Mouse (Mus musculus): ENCODE measurements around the gene Mybpc2.
A peak's percentile ranks its signal among the peaks of the same experiment; 100 is the strongest.

Mybpc2 gene

DNA sequence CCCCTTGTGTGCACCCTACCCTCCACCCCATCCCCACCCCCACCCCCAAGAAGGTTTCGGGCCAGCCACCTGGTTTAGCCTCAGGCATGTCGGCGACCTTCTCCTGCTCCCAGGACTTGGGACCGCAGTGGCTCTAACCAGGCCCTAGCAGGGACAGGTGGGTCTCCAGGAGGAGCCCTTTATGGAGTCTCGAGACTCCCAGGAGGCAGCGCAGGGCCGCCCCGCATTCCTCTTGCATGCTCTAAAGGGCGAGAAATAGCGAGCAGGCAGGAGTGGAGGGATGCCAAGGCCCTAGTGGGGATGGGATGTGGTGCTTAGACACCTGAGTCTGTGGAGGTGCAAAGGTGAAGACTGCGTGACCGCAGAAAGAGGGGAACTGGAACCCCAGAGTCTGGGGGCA lies at the start of gene Mybpc2:
Mybpc2 (minus strand) TSS at position 155 of the 400 bp plus-strand sequence.
- no peak for DNase-seq (ENCODE audit: low spot score in 2 of 2)

GRCm38 (mm10) chr7:44572956-44573484 lies 48.6 kb upstream of the Mybpc2 start:
- no peak for DNase-seq (ENCODE audit: low spot score in 2 of 2)

- DNase-seq (ENCODE audit: low spot score in 2 of 2) = no peak
Measured at GRCm38 (mm10) chr7:44572213-44572701, 47.8 kb upstream of the Mybpc2 start, which contains the start of gene Napsa. TSS of gene Napsa (plus strand) at chr7:44572380.

DNA sequence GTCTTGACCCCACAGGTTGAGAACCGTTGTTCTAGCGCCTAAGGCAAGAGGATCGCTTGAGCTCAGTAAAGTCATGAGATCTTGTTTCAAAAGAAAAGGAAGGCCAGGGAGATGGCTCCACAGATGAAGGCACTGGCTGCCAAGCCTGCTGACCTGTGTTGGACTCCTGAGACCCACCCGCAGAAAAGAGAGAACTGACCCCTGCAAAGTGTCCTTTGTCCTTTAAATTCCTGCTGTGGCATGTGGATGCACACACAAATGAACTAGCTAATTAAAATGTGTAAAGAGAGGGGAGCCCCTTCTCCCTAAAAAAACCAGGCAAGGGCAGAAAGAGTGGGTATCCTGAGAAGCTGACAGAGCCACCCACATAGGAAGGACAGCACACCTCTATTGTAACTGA lies 47.4 kb upstream of the Mybpc2 start:
- DNase-seq (ENCODE audit: low spot score in 2 of 2) = no peak

GRCm38 (mm10) chr7:44570989-44571388 lies 46.5 kb upstream of the Mybpc2 start:
- DNase-seq (ENCODE audit: low spot score in 2 of 2) = no peak

DNA sequence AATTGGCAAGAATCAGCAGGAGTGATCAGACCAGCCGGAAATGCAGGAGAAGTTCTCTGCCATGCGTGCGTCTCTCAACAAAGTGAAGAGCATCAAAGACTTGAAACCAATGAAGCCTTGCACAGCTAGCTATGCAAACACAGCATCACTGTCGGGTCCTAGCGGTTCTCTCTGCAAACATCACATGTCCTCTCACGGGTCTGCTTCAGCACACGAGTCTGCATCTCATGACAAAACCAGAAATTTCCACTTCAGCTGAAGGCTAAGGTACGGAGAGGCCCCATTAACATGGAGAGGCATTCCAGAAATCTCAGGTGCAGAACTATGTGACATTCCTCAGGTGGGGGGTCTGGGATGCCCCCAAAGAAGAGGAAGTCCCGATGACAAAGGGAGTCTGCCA lies 44.3 kb upstream of the Mybpc2 start:
- DNase-seq (ENCODE audit: low spot score in 2 of 2) = no peak

DNA sequence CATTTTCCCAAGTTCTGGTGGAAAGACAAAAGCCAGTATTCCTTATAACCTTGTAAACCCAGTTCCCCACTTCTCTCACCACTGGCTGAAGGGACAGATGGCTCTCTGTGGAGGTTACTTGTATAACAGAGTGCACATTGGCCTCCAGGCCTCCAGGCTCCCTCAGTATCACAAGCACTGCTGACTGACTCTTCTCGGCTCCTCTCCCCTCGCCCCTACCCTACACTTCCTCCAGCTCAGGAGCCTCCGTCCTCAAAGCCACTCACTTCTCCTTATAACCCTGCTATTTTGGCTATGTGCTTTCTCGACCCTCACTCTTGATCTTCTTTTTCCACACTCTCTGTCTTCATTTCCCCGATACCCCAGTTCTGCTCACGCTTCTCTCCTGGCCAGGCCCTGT lies 41.0 kb upstream of the Mybpc2 start:
- DNase-seq (ENCODE audit: low spot score in 2 of 2) = no peak

GRCm38 (mm10) chr7:44564486-44564885 lies 40.0 kb upstream of the Mybpc2 start:
- no peak for DNase-seq (ENCODE audit: low spot score in 2 of 2)

DNA sequence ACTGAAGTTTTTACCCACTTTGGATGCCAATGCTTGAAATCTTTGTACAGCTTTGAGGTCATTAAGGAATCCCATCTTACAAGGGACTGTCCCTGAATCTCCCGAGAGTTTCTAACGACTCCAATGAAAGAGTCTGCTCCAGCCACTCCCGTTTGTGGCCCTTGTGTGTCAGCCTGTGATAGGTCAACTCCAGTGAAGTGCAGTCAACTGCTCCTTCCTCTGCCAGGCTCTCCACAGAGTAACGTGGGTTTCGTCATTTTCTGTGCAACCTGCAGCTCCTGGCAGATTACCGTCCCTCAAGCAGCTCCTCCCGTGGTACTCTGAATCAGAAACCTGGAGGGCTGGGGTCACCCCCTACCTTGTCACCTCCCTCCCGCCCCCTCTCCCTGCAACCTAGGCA lies 38.8 kb upstream of the Mybpc2 start:
- no peak for DNase-seq (ENCODE audit: low spot score in 2 of 2)

- peak in 1 of 2 experiments; percentile 82 for DNase-seq (ENCODE audit: low spot score in 2 of 2)
Measured at GRCm38 (mm10) chr7:44560435-44561400, 36.3 kb upstream of the Mybpc2 start.

DNA sequence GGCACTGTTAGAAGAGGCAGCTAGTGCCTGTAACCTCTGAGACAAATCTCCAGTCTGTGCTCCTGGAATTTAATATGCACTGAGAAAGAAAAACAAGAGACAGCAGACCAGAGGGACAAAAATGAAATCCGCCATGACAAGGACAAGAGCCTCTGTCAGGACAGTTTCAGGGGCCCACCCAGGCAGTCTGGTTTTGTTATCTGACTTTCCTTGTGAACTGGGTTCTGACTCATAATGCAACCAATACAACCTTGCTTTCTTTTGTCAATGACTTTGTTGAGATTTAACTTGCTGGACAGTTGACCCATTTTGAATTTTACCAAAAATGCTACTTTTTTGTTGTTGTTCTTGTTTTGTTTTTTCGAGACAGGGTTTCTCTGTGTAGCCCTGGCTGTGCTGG lies 33.2 kb upstream of the Mybpc2 start:
- DNase-seq (ENCODE audit: low spot score in 2 of 2) = no peak

GRCm38 (mm10) chr7:44553826-44554225 lies 29.4 kb upstream of the Mybpc2 start, which contains the start of gene Nr1h2:
TSS of gene Nr1h2 (minus strand) at chr7:44553951.
- peak; percentile 79 to 96 for DNase-seq (ENCODE audit: low spot score in 2 of 2)

GRCm38 (mm10) chr7:44553196-44553764 lies 28.8 kb upstream of the Mybpc2 start:
- peak in 1 of 2 experiments; percentile 51 for DNase-seq (ENCODE audit: low spot score in 2 of 2)

- DNase-seq (ENCODE audit: low spot score in 2 of 2) = no peak
Measured at GRCm38 (mm10) chr7:44552141-44552908, 27.9 kb upstream of the Mybpc2 start.

- DNase-seq (ENCODE audit: low spot score in 2 of 2) = no peak
Measured at GRCm38 (mm10) chr7:44551731-44552130, 27.3 kb upstream of the Mybpc2 start.

DNA sequence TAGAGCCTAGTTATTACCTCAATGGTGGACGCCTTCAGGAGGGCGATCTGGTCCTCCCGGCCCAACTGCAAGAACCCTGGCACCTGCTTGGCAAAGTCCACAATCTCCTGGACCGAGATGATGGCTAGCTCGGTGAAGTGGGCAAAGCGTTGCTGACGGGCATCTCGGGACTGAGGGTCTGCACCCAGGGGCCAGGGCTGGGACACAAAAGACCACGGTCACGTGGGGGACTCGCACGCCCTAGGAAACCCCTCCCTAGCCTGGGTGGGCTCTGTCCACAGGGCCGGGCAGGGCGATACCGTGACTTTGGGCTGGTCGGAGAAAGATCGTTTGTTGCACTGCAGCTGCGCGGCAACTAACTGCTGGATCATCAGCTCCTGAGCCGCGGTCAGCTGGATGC lies 26.8 kb upstream of the Mybpc2 start:
- no peak for DNase-seq (ENCODE audit: low spot score in 2 of 2)

DNA sequence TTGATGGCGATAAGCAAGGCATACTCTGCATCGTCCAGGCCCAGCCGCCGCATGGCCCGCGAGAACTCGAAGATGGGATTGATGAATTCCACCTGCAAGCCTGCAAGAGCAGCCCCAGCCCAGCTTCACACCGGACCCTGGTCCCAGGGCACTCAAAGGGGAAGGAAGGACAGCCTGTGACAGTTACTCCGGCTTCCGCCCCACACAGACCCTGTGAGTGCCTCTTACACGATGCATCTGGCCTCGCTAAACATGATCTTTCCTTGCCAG lies 25.9 kb upstream of the Mybpc2 start:
- no peak for DNase-seq (ENCODE audit: low spot score in 2 of 2)

DNA sequence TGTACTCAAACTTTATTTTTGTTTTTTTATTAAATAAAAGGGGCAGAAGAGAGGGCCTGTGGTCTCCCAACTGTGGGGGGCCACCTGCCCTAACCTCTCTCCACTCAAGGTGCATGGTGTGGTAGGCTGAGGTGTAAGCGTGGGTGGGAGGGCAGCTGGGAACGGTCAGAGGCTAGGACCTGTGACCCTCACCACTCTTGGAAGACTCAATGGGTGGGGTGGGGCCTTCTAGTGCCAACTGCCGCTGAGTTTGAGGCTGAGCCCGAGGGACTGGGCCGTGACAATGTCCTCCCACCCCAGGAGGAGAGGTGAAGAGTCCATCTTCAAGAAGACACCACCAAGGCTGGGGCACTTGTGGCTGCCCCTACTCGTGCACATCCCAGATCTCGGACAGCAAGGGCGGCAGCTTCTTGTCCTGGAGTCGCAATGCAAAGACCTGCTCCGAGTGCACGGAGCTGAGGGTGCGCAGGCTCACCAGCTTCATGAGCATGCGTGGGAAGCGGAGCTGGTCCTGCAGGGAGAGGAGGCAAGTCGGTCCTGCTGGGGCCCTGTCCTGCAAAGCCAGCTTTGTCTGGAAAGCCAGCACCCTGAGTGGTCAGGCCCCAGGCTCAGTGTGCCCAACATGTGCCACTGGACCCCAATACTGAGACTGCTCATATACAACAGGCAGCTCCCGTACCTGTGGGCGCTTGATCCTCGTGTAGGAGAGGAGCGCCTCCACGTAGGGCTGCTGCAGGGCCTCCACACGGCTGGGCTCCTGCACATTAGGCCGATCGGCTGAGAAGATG lies 25.4 kb upstream of the Mybpc2 start:
- DNase-seq (ENCODE audit: low spot score in 2 of 2) = no peak

GRCm38 (mm10) chr7:44548497-44549087 lies 24.1 kb upstream of the Mybpc2 start, which contains the start of gene Pold1:
TSS of gene Pold1 (minus strand) at chr7:44548849.
- DNase-seq (ENCODE audit: low spot score in 2 of 2) = peak; percentile 97 to 100

DNA sequence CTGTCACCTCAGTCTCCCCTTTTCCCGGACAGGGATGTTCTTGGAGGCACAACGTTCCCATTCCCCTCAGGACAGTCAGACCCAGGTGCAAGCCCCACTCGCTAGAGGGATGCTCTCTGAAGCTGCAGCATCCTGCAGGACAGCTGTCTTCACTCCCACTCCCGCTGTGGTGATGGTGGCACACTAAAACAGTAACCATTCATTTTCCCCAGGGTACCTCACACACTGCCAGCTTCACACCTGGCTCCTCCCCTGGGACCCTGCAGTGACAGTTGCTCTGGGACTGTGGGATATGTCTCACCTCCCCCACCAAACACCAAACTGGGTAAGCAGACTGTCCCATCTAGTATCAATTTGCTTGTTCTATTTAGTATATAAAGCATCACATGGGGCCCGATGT lies 23.3 kb upstream of the Mybpc2 start:
- DNase-seq (ENCODE audit: low spot score in 2 of 2) = no peak

- DNase-seq (ENCODE audit: low spot score in 2 of 2) = no peak
Measured at GRCm38 (mm10) chr7:44547041-44547440, 22.6 kb upstream of the Mybpc2 start.
